Mouse (Mus musculus) thymus, postnatal 4 days (tissue): ENCODE results near the gene Apol9b.

Experiments
- DNase-seq: peaks from one replicate; pipeline ENCODE4 v3.0.0; 2021

The Apol9b gene

GRCm38 (mm10) chr15:77784039-77784824 is 55.4 kb downstream of the Apol9b start:
- no peak for DNase-seq

GRCm38 (mm10) chr15:77785807-77786206 is 57.0 kb downstream of the Apol9b start:
- DNase-seq, result no peak
